Mouse (Mus musculus) G1E (cell line): Measurements from ENCODE around the gene Cdkal1. TPM values are rescaled to one million over a fixed set of nuclear protein-coding genes. Genes with fewer than 3 reads are reported as not detected.

Source experiments
- ATAC-seq: 2 replicates; pipeline ENCODE4 v1.8.0; 2016; ENCODE audit warnings: mild to moderate bottlenecking; ENCODE audit not compliant: insufficient number of reproducible peaks, poor library complexity, low FRiP score, severe bottlenecking; ENCODE audit errors: extremely low read depth
- DNase-seq: peaks from one replicate; pipeline ENCODE4 v3.0.0; 2012; ENCODE audit warnings: low spot score
- H3K27me3 ChIP-seq: 2 replicates; pipeline ENCODE4 v1.6.1; 2012; ENCODE audit warnings: mild to moderate bottlenecking, low read length, inconsistent platforms; ENCODE audit not compliant: insufficient read depth
- H3K36me3 ChIP-seq: replicated peaks from 2 replicates; pipeline ENCODE3; 2012; ENCODE audit warnings: mild to moderate bottlenecking, inconsistent platforms
- H3K4me1 ChIP-seq: 2 replicates; pipeline ENCODE4 v1.6.1; 2012; ENCODE audit warnings: low read depth, low read length, inconsistent platforms, mixed read lengths; ENCODE audit not compliant: insufficient read depth
- H3K4me3 ChIP-seq: 2 replicates; pipeline ENCODE4 v1.5.1; 2012; ENCODE audit warnings: low read depth, mild to moderate bottlenecking, inconsistent platforms, low read length, moderate library complexity, mixed read lengths
- H3K9me3 ChIP-seq: replicated peaks from 2 replicates; pipeline ENCODE4 v1.6.1; 2012; ENCODE audit warnings: inconsistent platforms
- CTCF ChIP-seq: IDR thresholded peaks from 2 replicates; pipeline ENCODE4 v1.5.1; 2012; ENCODE audit warnings: low read depth, low read length, inconsistent platforms, mixed read lengths
- GATA1 ChIP-seq: IDR thresholded peaks from 2 replicates; pipeline ENCODE4 v1.6.1; 2012; ENCODE audit warnings: borderline replicate concordance, low read length, inconsistent platforms, mixed read lengths
- GATA2 ChIP-seq: IDR thresholded peaks from 2 replicates; pipeline ENCODE4 v1.6.1; 2012; ENCODE audit warnings: low read depth, low read length, inconsistent platforms, borderline replicate concordance
- POLR2AphosphoS5 ChIP-seq: IDR thresholded peaks from 2 replicates; pipeline ENCODE4 v1.6.1; 2012; ENCODE audit warnings: low read depth, low read length, inconsistent platforms; ENCODE audit not compliant: insufficient replicate concordance
- TAL1 ChIP-seq: conservative IDR thresholded peaks from 2 replicates; pipeline ENCODE4 v1.6.1; 2012; ENCODE audit warnings: low read depth, low read length, inconsistent platforms, mixed read lengths
- polyA plus RNA-seq: library from polyadenylated mRNA; stranded (reverse); fragments of >175 nt; gene quantifications from 2 replicates; pipeline ENCODE4 v1.2.3, GENCODE M21; 2012
- total RNA-seq, 2 experiments: library from RNA; stranded (forward) in 1 of 2; stranded (reverse) in 1 of 2; fragments of 200-1000 nt in 1 of 2; fragments of >200 nt in 1 of 2; fragmentation: Nextera tagmentation in 1 of 2; gene quantifications; 2 replicates each; pipeline ENCODE4 v1.2.3; 2014 to 2017

The Cdkal1 gene
- total and polyA plus RNA-seq, 3 experiments, result 0.98 to 53.9 (median 35.6) TPM

GRCm38 (mm10) chr13:29806871-29807270, 48.6 kb downstream of the Cdkal1 start:
- TF ChIP-seq POLR2AphosphoS5 (no peak), CTCF (no peak), GATA1 (no peak), TAL1 (no peak), GATA2 (no peak)
- Histone ChIP-seq H3K9me3 (no peaks in the 10 kb centered on the region), H3K27me3 (no peaks in the 10 kb centered on the region), H3K4me1 (peaks cover 10% of the 10 kb centered on the region), H3K36me3 (peaks cover 25% of the 10 kb centered on the region), H3K4me3 (no peak overlapping the region)
- ATAC-seq (no peak), DNase-seq (no peak)

DNA sequence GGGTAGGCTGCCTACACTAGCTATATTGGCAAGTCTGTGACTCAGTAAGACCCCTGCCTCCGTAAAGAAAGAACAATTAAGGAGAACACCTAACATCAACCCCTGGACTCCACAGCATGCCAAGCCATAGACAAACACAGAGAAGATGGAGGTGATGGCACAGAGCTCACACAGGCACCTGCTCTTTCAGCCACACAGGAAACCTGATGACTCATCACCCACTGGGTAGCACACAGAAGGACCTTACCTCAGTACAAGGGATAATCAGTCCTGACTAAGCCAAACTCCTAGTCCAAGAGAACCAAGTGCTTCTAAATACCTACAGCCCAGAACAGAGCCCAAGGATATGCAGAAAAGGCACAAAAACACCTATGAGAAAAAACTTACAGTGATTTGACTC, 50.2 kb downstream of the Cdkal1 start:
- ATAC-seq, result no peak
- Histone ChIP-seq H3K36me3 (peaks cover 27% of the 10 kb centered on the region), H3K9me3 (no peaks in the 10 kb centered on the region), H3K27me3 (no peaks in the 10 kb centered on the region), H3K4me3 (no peak overlapping the region), H3K4me1 (peaks cover 10% of the 10 kb centered on the region)
- no peak for TF ChIP-seq CTCF
- TF ChIP-seq POLR2AphosphoS5, result no peak
- no peak for TF ChIP-seq GATA1
- no peak for TF ChIP-seq GATA2
- no peak for TF ChIP-seq TAL1
- no peak for DNase-seq

DNA sequence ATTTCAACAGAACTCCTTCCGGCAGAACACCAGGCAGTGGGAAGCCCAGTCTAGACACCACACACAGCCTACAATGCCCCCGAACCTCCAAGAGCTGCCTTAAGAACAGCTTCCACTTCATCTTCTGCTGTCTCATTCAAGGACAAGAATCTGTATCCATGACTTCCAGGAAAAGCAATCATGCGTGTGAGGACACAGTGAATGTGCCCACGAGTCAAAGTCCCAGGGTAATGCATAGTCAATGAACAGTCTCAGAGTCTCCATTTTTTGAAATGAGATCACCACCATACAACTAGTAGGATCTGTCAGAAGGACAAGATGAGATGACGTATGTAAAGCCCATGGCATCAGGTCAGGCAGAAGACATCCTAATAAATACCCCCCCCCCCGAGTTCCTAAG, 51.4 kb downstream of the Cdkal1 start:
- Histone ChIP-seq H3K4me1 (peaks cover 10% of the 10 kb centered on the region), H3K4me3 (no peak overlapping the region), H3K27me3 (no peaks in the 10 kb centered on the region), H3K9me3 (no peaks in the 10 kb centered on the region), H3K36me3 (peaks cover 32% of the 10 kb centered on the region)
- no peak for TF ChIP-seq GATA1
- TF ChIP-seq GATA2, result no peak
- TF ChIP-seq POLR2AphosphoS5, result no peak
- TF ChIP-seq TAL1, result no peak
- TF ChIP-seq CTCF, result no peak
- no peak for DNase-seq
- ATAC-seq, result no peak

- no peak for DNase-seq
- ATAC-seq, result no peak
- Histone ChIP-seq H3K27me3 (no peaks in the 10 kb centered on the region), H3K36me3 (peaks cover 32% of the 10 kb centered on the region), H3K4me1 (peaks cover 2% of the 10 kb centered on the region), H3K9me3 (no peaks in the 10 kb centered on the region), H3K4me3 (no peak overlapping the region)
- no peak for TF ChIP-seq POLR2AphosphoS5
- no peak for TF ChIP-seq TAL1
- no peak for TF ChIP-seq GATA1
- no peak for TF ChIP-seq GATA2
- TF ChIP-seq CTCF, result no peak
These were observed 52.8 kb downstream of the Cdkal1 start for GRCm38 (mm10) chr13:29802699-29803098.

DNA sequence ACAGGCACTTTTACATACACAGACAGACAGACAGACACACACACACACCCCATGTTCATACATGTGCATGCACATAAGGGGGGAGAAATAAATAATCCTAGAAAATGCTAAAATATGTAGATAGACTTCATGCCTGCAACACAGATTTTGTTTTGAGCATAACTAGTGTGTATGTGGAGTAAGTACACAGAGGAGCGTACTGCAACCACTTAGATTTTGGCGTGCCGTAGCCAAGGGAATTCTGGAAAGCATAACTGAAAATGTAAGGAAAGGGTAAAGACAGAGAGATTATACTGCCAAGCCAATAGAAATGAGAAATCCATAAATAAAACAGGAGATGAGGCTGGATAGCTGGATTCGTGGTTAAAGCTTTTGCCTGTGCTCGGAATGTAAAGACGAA, 55.4 kb downstream of the Cdkal1 start:
- Histone ChIP-seq H3K4me3 (no peak overlapping the region), H3K4me1 (no peaks in the 10 kb centered on the region), H3K27me3 (no peaks in the 10 kb centered on the region), H3K9me3 (no peaks in the 10 kb centered on the region), H3K36me3 (peaks cover 23% of the 10 kb centered on the region)
- ATAC-seq (no peak), DNase-seq (no peak)
- TF ChIP-seq GATA2, result no peak
- TF ChIP-seq POLR2AphosphoS5, result no peak
- no peak for TF ChIP-seq GATA1
- no peak for TF ChIP-seq TAL1
- no peak for TF ChIP-seq CTCF

DNA sequence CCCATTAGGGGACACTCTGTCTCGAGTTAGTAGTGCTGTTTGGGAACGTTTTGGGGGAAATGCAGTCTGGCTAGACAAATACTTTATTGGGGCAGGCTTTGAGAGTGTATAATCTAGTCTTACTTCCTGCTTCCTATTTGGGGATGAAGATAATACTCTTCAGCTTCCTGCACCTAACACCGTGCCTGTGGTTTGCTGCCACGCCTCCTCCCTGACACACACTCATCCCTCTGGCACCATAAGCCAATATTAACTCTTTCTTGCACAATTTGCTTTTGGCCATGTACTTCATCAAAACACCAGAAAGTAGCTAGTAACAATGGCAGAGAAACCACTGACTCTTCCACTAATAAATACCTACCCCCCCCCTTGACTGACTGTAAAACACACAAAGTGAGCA, 63.4 kb downstream of the Cdkal1 start:
- TF ChIP-seq GATA1, result no peak
- TF ChIP-seq TAL1, result no peak
- TF ChIP-seq CTCF, result no peak
- TF ChIP-seq POLR2AphosphoS5, result no peak
- TF ChIP-seq GATA2, result no peak
- peak; percentile 98 for ATAC-seq

More for the DNA sequence above, 63.4 kb downstream of the Cdkal1 start:
- no peaks in the 10 kb centered on the region for H3K27me3 ChIP-seq
- peak; percentile 19 for DNase-seq
- no peaks in the 10 kb centered on the region for H3K9me3 ChIP-seq
- peaks cover 11% of the 10 kb centered on the region for H3K36me3 ChIP-seq
- no peak overlapping the region for H3K4me3 ChIP-seq
- peaks cover 18% of the 10 kb centered on the region for H3K4me1 ChIP-seq
